Mouse (Mus musculus) bone marrow macrophage, adult 2 months (primary cell): ENCODE results near the gene Kdsr. TPM values are rescaled to one million over a fixed set of nuclear protein-coding genes. Genes with fewer than 3 reads are reported as not detected.
"Not testable (repeated sequence)": the region's sequence is repeated elsewhere in the genome, so short reads cannot be mapped to it uniquely, and the experiment has no call there.

Experiments used
- H3K27ac ChIP-seq: 2 replicates; pipeline ENCODE4 v1.5.1; 2012; ENCODE audit warnings: low read depth, low read length; ENCODE audit not compliant: insufficient read depth
- H3K4me1 ChIP-seq: 2 replicates; pipeline ENCODE4 v1.6.1; 2012; ENCODE audit warnings: low read length; ENCODE audit not compliant: control insufficient read depth, insufficient read depth
- H3K4me3 ChIP-seq: 2 replicates; pipeline ENCODE4 v1.5.1; 2012; ENCODE audit warnings: mild to moderate bottlenecking, low read length, moderate library complexity; ENCODE audit not compliant: insufficient read depth
- CTCF ChIP-seq: IDR thresholded peaks from 2 replicates; pipeline ENCODE4 v1.5.1; 2012; ENCODE audit warnings: low read depth, mild to moderate bottlenecking, low read length, moderate library complexity
- POLR2A ChIP-seq: IDR thresholded peaks from 2 replicates; pipeline ENCODE4 v1.6.1; 2012; ENCODE audit warnings: mild to moderate bottlenecking, low read depth, low read length, borderline replicate concordance
- polyA plus RNA-seq: library from polyadenylated mRNA; stranded (reverse); fragments of >200 nt; gene quantifications from 2 replicates; pipeline ENCODE4 v1.2.4, GENCODE M21; 2012; ENCODE audit not compliant: missing spikeins, insufficient read depth, insufficient read length

The Kdsr gene
- polyA plus RNA-seq, 1 experiment, result 13.3 TPM

GRCm38 (mm10) chr1:106739810-106740209 is 19.7 kb downstream of the Kdsr start:
- H3K4me1 ChIP-seq, result no peaks in the 10 kb centered on the region
- H3K4me3 ChIP-seq, result no peak overlapping the region
- H3K27ac ChIP-seq, result no peak overlapping the region
- TF ChIP-seq POLR2A, result no peak
- TF ChIP-seq CTCF, result no peak

GRCm38 (mm10) chr1:106738092-106738491 is 21.4 kb downstream of the Kdsr start:
- TF ChIP-seq CTCF (peak; percentile 46), POLR2A (no peak)
- H3K4me3 ChIP-seq, result no peak overlapping the region
- H3K27ac ChIP-seq, result no peak overlapping the region
- H3K4me1 ChIP-seq, result no peaks in the 10 kb centered on the region

GRCm38 (mm10) chr1:106736211-106736610 is 23.3 kb downstream of the Kdsr start:
- TF ChIP-seq POLR2A (no peak), CTCF (no peak)
- H3K4me3 ChIP-seq, result no peak overlapping the region
- no peak overlapping the region for H3K27ac ChIP-seq
- no peaks in the 10 kb centered on the region for H3K4me1 ChIP-seq

GRCm38 (mm10) chr1:106735586-106735985 is 23.9 kb downstream of the Kdsr start:
- TF ChIP-seq CTCF (peak; percentile 39; the same call in 1 of the 2 replicates), POLR2A (no peak)
- no peak overlapping the region for H3K27ac ChIP-seq
- no peaks in the 10 kb centered on the region for H3K4me1 ChIP-seq
- H3K4me3 ChIP-seq, result no peak overlapping the region

GRCm38 (mm10) chr1:106722061-106722460 is 37.5 kb downstream of the Kdsr start:
- Histone ChIP-seq H3K4me3 (no peak overlapping the region), H3K4me1 (no peaks in the 10 kb centered on the region), H3K27ac (no peak overlapping the region)
- TF ChIP-seq POLR2A, result no peak
- no peak for TF ChIP-seq CTCF

- not testable (repeated sequence) for H3K4me3 ChIP-seq, H3K4me1 ChIP-seq, H3K27ac ChIP-seq
These were observed 41.8 kb downstream of the Kdsr start for GRCm38 (mm10) chr1:106717736-106718135.

- Histone ChIP-seq H3K4me3 (no peak overlapping the region), H3K4me1 (peaks cover 4% of the 10 kb centered on the region), H3K27ac (no peak overlapping the region)
- TF ChIP-seq POLR2A (0 out of 2 replicates have a peak, but pooled peaks have one; percentile 18), CTCF (peak; percentile 64)
These were observed 42.4 kb downstream of the Kdsr start for GRCm38 (mm10) chr1:106717071-106717601.

GRCm38 (mm10) chr1:106716141-106716540 is 43.4 kb downstream of the Kdsr start:
- TF ChIP-seq CTCF (no peak), POLR2A (no peak)
- H3K4me1 ChIP-seq, result peaks cover 6% of the 10 kb centered on the region
- no peak overlapping the region for H3K4me3 ChIP-seq
- no peak overlapping the region for H3K27ac ChIP-seq

- no peak for TF ChIP-seq CTCF
- TF ChIP-seq POLR2A, result no peak
- Histone ChIP-seq H3K27ac (no peak overlapping the region), H3K4me3 (no peak overlapping the region), H3K4me1 (peaks cover 6% of the 10 kb centered on the region)
These were observed 44.1 kb downstream of the Kdsr start for GRCm38 (mm10) chr1:106715111-106716083.

GRCm38 (mm10) chr1:106714530-106714981 is 45.0 kb downstream of the Kdsr start:
- peak overlapping the region; percentile 43 for H3K27ac ChIP-seq

More at GRCm38 (mm10) chr1:106714530-106714981, 45.0 kb downstream of the Kdsr start:
- TF ChIP-seq CTCF (no peak), POLR2A (no peak)
- peaks cover 6% of the 10 kb centered on the region for H3K4me1 ChIP-seq
- peak overlapping the region; percentile 79 for H3K4me3 ChIP-seq
